Mouse (Mus musculus): ENCODE data around the gene Cnih1.

GRCm38 (mm10) chr14:46755851-46756250 is 32.4 kb downstream of the Cnih1 start:
- TF ChIP-seq CTCF (conservative IDR thresholded peaks at IDR 0.05; ENCODE audit: insufficient read depth, insufficient read length, low read depth, low read length) (no peak), POLR2A (IDR thresholded peaks at IDR 0.05; ENCODE audit: low read depth, low read length) (no peak)
